Mouse (Mus musculus) brain, embryonic 18.5 days (tissue): ENCODE data around the gene Amn.

Source experiments
- DNase-seq: peaks from one replicate; pipeline ENCODE4 v3.0.0-alpha.2; 2012; ENCODE audit warnings: low read depth, low spot score

Gene Amn

GRCm38 (mm10) chr12:111267673-111268325 is 3.1 kb upstream of the Amn start:
- no peak for DNase-seq

- no peak for DNase-seq
Measured at GRCm38 (mm10) chr12:111271406-111271805, 511 bp downstream of the Amn start.

GRCm38 (mm10) chr12:111271966-111272365 is 1.1 kb downstream of the Amn start:
- no peak for DNase-seq

GRCm38 (mm10) chr12:111272420-111272819 is 1.5 kb downstream of the Amn start:
- DNase-seq: peak; percentile 24

GRCm38 (mm10) chr12:111274006-111274405 is 3.1 kb downstream of the Amn start:
- DNase-seq: no peak

- DNase-seq: no peak
Measured at GRCm38 (mm10) chr12:111274447-111275149, 3.7 kb downstream of the Amn start.

GRCm38 (mm10) chr12:111275150-111275841 is 4.4 kb downstream of the Amn start:
- DNase-seq: no peak

GRCm38 (mm10) chr12:111276371-111276770 is 5.5 kb downstream of the Amn start:
- no peak for DNase-seq

- no peak for DNase-seq
Measured at GRCm38 (mm10) chr12:111283573-111283972, 12.7 kb downstream of the Amn start.

GRCm38 (mm10) chr12:111284532-111284931 is 13.6 kb downstream of the Amn start:
- DNase-seq: no peak

- DNase-seq: no peak
Measured at GRCm38 (mm10) chr12:111293025-111293424, 22.1 kb downstream of the Amn start.

GRCm38 (mm10) chr12:111301322-111302017 is 30.6 kb downstream of the Amn start:
- no peak for DNase-seq

GRCm38 (mm10) chr12:111302018-111302345 is 31.1 kb downstream of the Amn start:
- DNase-seq: no peak

GRCm38 (mm10) chr12:111303702-111304337 is 32.9 kb downstream of the Amn start:
- no peak for DNase-seq

GRCm38 (mm10) chr12:111306821-111307220 is 35.9 kb downstream of the Amn start:
- no peak for DNase-seq

- no peak for DNase-seq
Measured at GRCm38 (mm10) chr12:111309256-111309655, 38.4 kb downstream of the Amn start.

GRCm38 (mm10) chr12:111309931-111310330 is 39.0 kb downstream of the Amn start:
- DNase-seq: no peak

- DNase-seq: no peak
Measured at GRCm38 (mm10) chr12:111311775-111312174, 40.9 kb downstream of the Amn start.

- DNase-seq: no peak
Measured at GRCm38 (mm10) chr12:111314273-111314672, 43.4 kb downstream of the Amn start.

- no peak for DNase-seq
Measured at GRCm38 (mm10) chr12:111317694-111318093, 46.8 kb downstream of the Amn start.

- no peak for DNase-seq
Measured at GRCm38 (mm10) chr12:111320549-111320948, 49.7 kb downstream of the Amn start.

GRCm38 (mm10) chr12:111321832-111322231 is 50.9 kb downstream of the Amn start:
- DNase-seq: no peak
